Mouse (Mus musculus) heart, embryonic 13.5 days (tissue): ENCODE measurements around the gene Sde2. TPM values are rescaled to one million over a fixed set of nuclear protein-coding genes. Genes with fewer than 3 reads are reported as not detected.
"Not testable (repeated sequence)": the region's sequence is repeated elsewhere in the genome, so short reads cannot be mapped to it uniquely, and the experiment has no call there.

ENCODE experiments used
- ATAC-seq: fragments of 200-750 bp; cut with Nextera tagmentation; 2 replicates; pipeline ENCODE4 v1.8.0; 2017; ENCODE audit warnings: moderate TSS enrichment; ENCODE audit not compliant: insufficient number of reproducible peaks, low FRiP score, low TSS enrichment; ENCODE audit errors: extremely low read depth
- H3K27ac ChIP-seq: fragments of 300-500 bp; sonication (generic); replicated peaks from 2 replicates; pipeline ENCODE4 v1.5.1; 2015; ENCODE audit warnings: moderate library complexity, mild to moderate bottlenecking, inconsistent platforms
- H3K27me3 ChIP-seq: fragments of 300-500 bp; sonication (generic); replicated peaks from 2 replicates; pipeline ENCODE4 v1.6.1; 2015; ENCODE audit warnings: mild to moderate bottlenecking, inconsistent platforms
- H3K36me3 ChIP-seq: fragments of 300-500 bp; sonication (generic); 2 replicates; pipeline ENCODE4 v1.6.1; 2015; ENCODE audit warnings: mild to moderate bottlenecking, inconsistent platforms
- H3K4me1 ChIP-seq: fragments of 300-500 bp; sonication (generic); 2 replicates; pipeline ENCODE4 v1.6.1; 2015; ENCODE audit warnings: inconsistent platforms
- H3K4me2 ChIP-seq: fragments of 300-500 bp; sonication (generic); 2 replicates; pipeline ENCODE4 v1.6.1; 2015; ENCODE audit warnings: inconsistent platforms, mild to moderate bottlenecking, moderate library complexity
- H3K4me3 ChIP-seq: fragments of 300-500 bp; sonication (generic); 2 replicates; pipeline ENCODE4 v1.5.1; 2015; ENCODE audit warnings: moderate library complexity, mild to moderate bottlenecking, inconsistent platforms
- H3K9ac ChIP-seq: fragments of 300-500 bp; sonication (generic); 2 replicates; pipeline ENCODE4 v1.6.1; 2015; ENCODE audit warnings: inconsistent platforms, mild to moderate bottlenecking, moderate library complexity
- H3K9me3 ChIP-seq: fragments of 300-500 bp; sonication (generic); 2 replicates; pipeline ENCODE4 v1.6.1; 2016; ENCODE audit warnings: inconsistent platforms
- WGBS: fragments of 180-500 bp; shearing (Covaris S2); methylation state at CpG from one replicate; pipeline ENCODE4 v1.1.7; 2015; ENCODE audit warnings: mixed read lengths; 5-methylcytosine and 5-hydroxymethylcytosine counted together
- polyA plus RNA-seq: library from polyadenylated mRNA; unstranded; fragments of >200 nt; fragmentation: Nextera tagmentation; extraction: Ambion mirVana; gene quantifications from 2 replicates; pipeline ENCODE4 v1.2.1, GENCODE M21; 2015

Gene Sde2
- polyA plus RNA-seq, 1 experiment from 2014 or later = 22.0 TPM

DNA sequence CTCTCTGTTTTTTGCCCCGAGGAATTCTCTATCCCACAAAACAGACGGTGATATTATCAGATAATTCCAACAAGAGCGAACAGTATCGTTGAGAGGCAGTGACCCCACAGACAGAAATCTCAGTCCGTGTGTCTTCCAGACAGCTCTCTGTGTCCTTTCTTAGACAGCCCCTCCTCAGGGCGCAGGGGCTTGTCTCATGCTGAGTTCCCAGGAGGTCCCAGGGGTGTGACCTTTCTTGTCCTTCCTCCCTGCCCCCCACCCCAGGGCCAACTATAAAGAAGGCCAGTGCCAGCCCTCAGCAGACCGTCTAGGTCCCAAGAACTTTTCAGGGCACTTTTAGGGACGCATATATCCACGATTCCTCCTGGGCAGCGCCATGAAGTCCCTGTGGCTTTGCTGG lies 41.9 kb downstream of the Sde2 start, which contains the start of gene Lefty2:
Gene Lefty2 (plus strand): TSS at position 301 of the 400 bp plus-strand sequence.
- 35% methylated on average over 10 of the region's 10 CpGs for WGBS
- ATAC-seq = no peak
- no peak within 1 kb of the TSS for H3K4me3 ChIP-seq
- H3K27me3 ChIP-seq = peaks cover 53% of the 10 kb centered on the region
- no peak within 1 kb of the TSS for H3K9ac ChIP-seq
- peak within 1 kb of the TSS; percentile 63; the same call in 1 of the 2 replicates for H3K4me2 ChIP-seq
- H3K4me1 ChIP-seq = peaks cover 27% of the 10 kb centered on the region
- no peak within 1 kb of the TSS for H3K27ac ChIP-seq
- no peaks in the 10 kb centered on the region for H3K9me3 ChIP-seq
- H3K36me3 ChIP-seq = no peaks in the 10 kb centered on the region

DNA sequence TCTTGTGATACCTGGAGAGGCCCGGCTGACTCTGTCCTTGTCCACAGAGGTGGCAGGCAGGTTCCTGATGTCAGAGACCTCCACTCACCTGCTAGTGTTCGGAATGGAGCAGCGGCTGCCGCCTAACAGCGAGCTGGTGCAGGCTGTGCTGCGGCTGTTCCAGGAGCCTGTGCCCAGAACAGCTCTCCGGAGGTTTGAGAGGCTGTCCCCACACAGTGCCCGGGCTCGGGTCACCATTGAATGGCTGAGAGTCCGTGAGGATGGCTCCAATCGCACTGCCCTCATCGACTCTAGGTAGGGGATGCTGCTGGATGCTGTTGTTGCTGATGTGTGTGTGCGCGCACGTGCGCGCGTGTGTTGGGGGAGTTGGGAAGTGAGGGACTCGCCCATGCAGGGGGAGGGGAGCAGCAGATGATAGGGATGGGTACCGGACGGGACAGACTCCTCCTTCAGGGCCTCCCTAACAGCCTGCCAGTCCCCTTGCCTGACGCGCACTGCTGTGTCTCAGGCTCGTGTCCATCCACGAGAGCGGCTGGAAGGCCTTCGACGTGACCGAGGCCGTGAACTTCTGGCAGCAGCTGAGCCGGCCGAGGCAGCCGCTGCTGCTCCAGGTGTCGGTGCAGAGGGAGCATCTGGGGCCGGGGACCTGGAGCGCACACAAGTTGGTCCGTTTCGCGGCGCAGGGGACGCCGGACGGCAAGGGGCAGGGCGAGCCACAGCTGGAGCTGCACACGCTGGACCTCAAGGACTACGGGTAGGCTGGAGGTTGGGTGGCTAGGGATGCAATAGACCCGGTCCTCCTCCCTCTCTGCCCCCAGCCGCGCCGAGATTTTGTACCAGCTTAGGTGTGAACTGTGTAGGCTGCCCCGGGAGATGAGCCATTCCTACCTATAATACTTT lies 43.4 kb downstream of the Sde2 start:
- H3K4me1 ChIP-seq = peaks cover 13% of the 10 kb centered on the region
- WGBS = 4% methylated on average over 46 of the region's 51 CpGs
- H3K27ac ChIP-seq, H3K36me3 ChIP-seq, ATAC-seq, H3K9ac ChIP-seq, H3K9me3 ChIP-seq: not testable (repeated sequence)
- peak overlapping the region; percentile 63 for H3K4me2 ChIP-seq
- peaks cover 50% of the 10 kb centered on the region for H3K27me3 ChIP-seq
- peak overlapping the region; percentile 38 for H3K4me3 ChIP-seq

DNA sequence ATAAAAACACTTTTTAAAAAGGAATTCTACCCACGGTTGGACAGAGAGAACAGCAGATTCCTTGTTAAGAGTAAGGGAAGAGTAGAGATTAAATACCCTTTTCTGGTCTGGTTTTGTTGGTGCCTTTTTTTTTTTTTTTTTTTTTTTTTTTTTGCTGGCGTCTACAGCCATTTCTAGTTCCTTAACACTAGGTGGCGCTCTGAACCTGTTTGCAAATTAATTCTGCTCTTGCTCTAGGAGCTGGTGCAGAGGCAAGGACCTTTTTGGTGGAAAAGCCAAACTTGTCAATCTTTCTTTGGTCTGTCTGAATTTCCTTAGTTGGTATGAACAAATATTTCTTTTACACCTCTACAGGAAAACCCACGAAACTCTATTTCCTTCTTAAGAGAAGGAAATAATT lies 50.2 kb downstream of the Sde2 start:
- no peaks in the 10 kb centered on the region for H3K9me3 ChIP-seq
- 0 out of 2 replicates have a peak, but pooled peaks cover 5% of the 10 kb centered on the region for H3K27me3 ChIP-seq
- no peak overlapping the region for H3K27ac ChIP-seq
- no peak for ATAC-seq
- peaks cover 20% of the 10 kb centered on the region for H3K4me1 ChIP-seq
- no peak overlapping the region for H3K4me3 ChIP-seq
- H3K9ac ChIP-seq = 0 out of 2 replicates have a peak overlapping the region, but pooled peaks have one; percentile 24
- H3K36me3 ChIP-seq = peaks cover 6% of the 10 kb centered on the region
- no peak overlapping the region for H3K4me2 ChIP-seq
- WGBS = 2% methylated on average over 4 of the region's 4 CpGs

DNA sequence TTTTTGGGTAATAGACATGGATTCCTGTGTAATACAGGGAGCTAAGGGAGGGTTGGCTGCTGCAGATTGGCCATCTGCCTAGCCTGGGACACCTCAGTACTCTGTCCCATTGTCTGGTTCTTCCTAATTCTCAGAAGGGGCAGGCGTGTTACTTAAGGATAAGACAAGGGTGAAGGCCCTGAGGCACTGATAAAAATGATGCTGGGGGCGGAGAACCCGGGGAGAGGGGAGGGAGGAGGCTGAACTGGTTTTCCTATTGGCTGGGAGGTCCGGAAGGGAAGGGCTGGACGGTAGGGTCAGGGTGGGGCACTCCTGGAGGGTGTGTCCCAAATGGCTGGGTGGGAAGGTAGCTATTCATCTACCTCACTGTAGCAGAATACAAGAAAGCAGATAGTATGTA lies 52.0 kb downstream of the Sde2 start:
- Histone ChIP-seq H3K27me3 (0 out of 2 replicates have a peak, but pooled peaks cover under 1% of the 10 kb centered on the region), H3K9me3 (no peaks in the 10 kb centered on the region), H3K27ac (no peak overlapping the region), H3K4me3 (no peak overlapping the region), H3K36me3 (peaks cover 24% of the 10 kb centered on the region), H3K4me2 (peak overlapping the region; percentile 96), H3K4me1 (peaks cover 20% of the 10 kb centered on the region), H3K9ac (no peak overlapping the region)
- WGBS = 16% methylated on average over 5 of the region's 5 CpGs
- peak; percentile 51 for ATAC-seq

DNA sequence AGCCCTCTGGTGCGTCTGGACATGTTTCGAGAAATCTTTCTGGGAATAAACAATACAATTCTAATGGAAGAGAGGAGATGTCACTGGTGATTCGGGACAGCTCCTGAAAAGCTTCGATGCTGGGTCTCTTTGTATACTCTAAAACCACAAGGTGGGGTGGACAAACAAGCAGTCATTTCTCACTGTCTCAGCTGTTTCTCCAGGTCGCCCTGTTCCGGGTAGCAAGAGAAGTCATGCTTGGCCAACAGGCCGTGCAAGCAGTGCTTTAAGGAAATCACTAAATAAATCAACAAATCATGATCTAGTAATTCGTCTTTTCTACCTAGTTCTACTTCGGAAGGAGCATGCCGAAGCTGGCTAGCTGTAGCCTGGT lies 52.7 kb downstream of the Sde2 start:
- H3K36me3 ChIP-seq = peaks cover 31% of the 10 kb centered on the region
- ATAC-seq = no peak
- peak overlapping the region; percentile 95 for H3K9ac ChIP-seq
- H3K9me3 ChIP-seq = no peaks in the 10 kb centered on the region
- 33% methylated on average over 10 of the region's 10 CpGs for WGBS
- peaks cover 20% of the 10 kb centered on the region for H3K4me1 ChIP-seq
- peak overlapping the region; percentile 94 for H3K4me3 ChIP-seq
- H3K27me3 ChIP-seq = no peaks in the 10 kb centered on the region
- peak overlapping the region; percentile 82 for H3K27ac ChIP-seq
- peak overlapping the region; percentile 96 for H3K4me2 ChIP-seq

DNA sequence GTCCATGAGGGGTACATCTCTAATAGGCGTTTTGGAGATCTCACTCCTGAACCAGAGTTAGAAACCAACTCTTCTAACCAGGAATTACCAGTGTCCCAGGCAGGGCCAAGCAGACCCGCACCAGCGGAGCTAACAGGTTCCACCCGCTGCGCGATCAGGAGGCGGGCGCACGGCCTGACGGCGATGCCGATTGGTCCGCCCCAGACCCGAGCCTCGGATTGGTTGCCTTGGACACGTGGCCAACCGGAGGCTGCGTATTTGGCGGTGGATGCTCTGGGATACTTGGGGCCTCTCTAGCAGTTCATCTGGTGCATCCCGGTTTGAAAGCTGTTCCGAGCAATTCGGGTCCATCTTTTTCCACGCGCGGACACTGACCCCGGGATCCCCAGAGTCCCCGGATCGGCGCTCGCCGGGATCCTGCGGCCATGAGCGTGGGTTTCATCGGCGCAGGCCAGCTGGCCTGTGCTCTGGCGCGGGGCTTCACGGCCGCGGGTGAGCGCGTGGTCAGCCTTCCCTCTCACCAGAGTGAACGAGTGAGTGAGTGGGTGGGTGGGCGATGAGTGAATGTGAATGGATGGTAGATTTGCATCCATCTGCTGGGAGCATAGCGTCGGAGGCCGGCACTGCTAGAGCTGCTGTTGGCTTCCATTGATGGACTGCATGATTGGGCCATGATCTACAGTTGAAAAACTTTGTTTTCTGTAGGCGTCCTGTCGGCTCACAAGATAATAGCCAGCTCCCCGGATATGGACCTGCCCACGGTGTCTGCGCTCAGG lies 53.3 kb downstream of the Sde2 start, which contains the start of gene Pycr2:
Gene Pycr2 (plus strand): TSS at position 255 of the 776 bp plus-strand sequence.
- under 1% methylated on average over 52 of the region's 52 CpGs for WGBS
- peak within 1 kb of the TSS; percentile 84 for H3K27ac ChIP-seq
- peaks cover 20% of the 10 kb centered on the region for H3K4me1 ChIP-seq
- H3K4me3 ChIP-seq = peak within 1 kb of the TSS; percentile 94
- ATAC-seq = peak; percentile 95
- peaks cover 36% of the 10 kb centered on the region for H3K36me3 ChIP-seq
- H3K9me3 ChIP-seq = no peaks in the 10 kb centered on the region
- no peaks in the 10 kb centered on the region for H3K27me3 ChIP-seq
- H3K9ac ChIP-seq = peak within 1 kb of the TSS; percentile 95
- H3K4me2 ChIP-seq = peak within 1 kb of the TSS; percentile 96

DNA sequence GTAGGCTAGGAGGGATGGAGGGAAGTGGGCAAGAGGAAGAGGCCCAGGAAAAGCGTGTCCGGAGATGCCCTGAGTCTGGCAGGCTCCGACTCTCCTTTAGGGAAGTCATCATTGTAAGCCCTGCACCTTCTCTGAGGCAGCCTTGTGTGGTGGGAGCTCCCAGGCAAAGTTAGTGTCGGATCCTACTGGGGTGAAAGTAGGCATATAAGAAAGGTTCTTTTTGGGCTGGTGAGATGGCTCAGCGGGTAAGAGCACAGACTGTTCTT lies 53.8 kb downstream of the Sde2 start:
- H3K9ac ChIP-seq = peak overlapping the region; percentile 95
- WGBS = 3% methylated on average over 5 of the region's 5 CpGs
- H3K9me3 ChIP-seq = no peaks in the 10 kb centered on the region
- peak overlapping the region; percentile 84 for H3K27ac ChIP-seq
- H3K27me3 ChIP-seq = no peaks in the 10 kb centered on the region
- H3K36me3 ChIP-seq = peaks cover 36% of the 10 kb centered on the region
- ATAC-seq = no peak
- H3K4me1 ChIP-seq = peaks cover 20% of the 10 kb centered on the region
- peak overlapping the region; percentile 96 for H3K4me2 ChIP-seq
- peak overlapping the region; percentile 94 for H3K4me3 ChIP-seq

DNA sequence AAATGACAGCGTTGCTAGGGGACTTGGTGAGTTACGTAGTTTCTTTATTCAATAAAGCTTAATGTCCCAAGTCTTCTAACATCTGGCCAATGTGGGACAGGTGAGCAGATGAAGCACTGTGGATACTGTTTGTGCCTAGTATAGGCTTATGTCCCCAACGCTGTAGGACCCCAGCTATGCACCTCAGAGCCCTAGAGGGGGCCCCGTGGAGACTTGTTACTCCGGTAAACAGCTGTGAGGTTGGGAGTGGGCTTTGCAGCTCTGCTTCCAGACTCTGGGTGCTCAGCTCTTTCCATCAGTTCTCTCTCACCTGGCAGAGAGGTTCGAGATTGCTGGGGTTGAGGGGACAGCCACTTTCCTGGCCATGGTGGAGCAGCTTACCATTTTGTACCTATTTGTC lies 54.4 kb downstream of the Sde2 start:
- H3K27me3 ChIP-seq = no peaks in the 10 kb centered on the region
- H3K4me2 ChIP-seq = peak overlapping the region; percentile 96
- peak overlapping the region; percentile 94 for H3K4me3 ChIP-seq
- peaks cover 36% of the 10 kb centered on the region for H3K36me3 ChIP-seq
- no peak overlapping the region for H3K27ac ChIP-seq
- H3K9me3 ChIP-seq = no peaks in the 10 kb centered on the region
- WGBS = 59% methylated on average over 6 of the region's 6 CpGs
- no peak for ATAC-seq
- peak overlapping the region; percentile 95 for H3K9ac ChIP-seq
- H3K4me1 ChIP-seq = peaks cover 20% of the 10 kb centered on the region

DNA sequence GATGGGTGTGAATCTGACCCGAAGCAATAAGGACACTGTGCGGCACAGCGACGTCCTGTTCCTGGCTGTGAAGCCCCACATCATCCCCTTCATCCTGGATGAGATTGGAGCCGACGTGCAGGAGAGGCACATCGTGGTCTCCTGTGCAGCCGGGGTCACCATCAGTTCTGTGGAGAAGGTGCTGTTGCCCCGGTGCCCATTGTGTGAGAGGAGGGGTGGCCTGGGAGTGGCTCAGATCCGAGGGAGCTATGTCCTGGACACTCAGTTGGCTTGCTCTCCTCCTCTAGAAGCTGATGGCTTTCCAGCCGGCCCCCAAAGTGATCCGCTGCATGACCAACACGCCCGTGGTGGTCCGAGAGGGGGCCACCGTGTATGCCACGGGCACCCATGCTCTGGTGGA lies 54.9 kb downstream of the Sde2 start:
- 88% methylated on average over 17 of the region's 17 CpGs for WGBS
- peak overlapping the region; percentile 94 for H3K4me3 ChIP-seq

DNA sequence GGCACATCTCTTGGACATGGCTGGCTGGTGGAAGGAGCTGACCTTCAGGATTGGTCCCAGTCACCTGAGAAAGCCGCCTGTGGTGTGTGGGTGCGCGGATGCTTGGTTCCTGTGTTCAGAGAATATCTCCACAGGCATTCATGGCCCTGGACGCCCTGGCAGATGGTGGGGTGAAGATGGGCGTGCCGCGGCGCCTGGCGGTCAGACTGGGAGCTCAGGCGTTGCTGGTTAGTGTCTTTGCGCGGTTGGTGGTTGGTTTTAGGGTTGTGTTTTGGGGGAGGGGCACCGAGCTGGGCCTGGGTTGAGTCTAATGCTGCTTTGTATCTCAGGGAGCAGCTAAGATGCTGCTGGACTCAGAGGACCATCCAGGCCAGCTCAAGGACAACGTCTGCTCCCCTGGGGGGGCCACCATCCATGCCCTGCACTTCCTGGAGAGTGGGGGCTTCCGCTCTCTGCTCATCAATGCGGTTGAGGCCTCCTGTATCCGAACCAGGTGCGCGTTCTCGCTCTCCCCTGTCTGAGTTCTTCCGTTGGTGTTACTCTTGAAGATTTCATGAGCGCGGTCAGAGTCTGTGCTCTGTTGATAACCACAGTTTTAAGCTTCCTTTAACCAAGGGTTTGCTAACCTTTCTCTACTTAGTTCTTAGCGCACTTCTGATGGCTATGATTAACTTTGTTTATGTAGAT lies 55.7 kb downstream of the Sde2 start:
- Histone ChIP-seq H3K9me3 (no peaks in the 10 kb centered on the region), H3K4me3 (peak overlapping the region; percentile 94), H3K4me1 (peaks cover 23% of the 10 kb centered on the region), H3K4me2 (peak overlapping the region; percentile 96), H3K27me3 (no peaks in the 10 kb centered on the region), H3K36me3 (peaks cover 36% of the 10 kb centered on the region), H3K9ac (no peak overlapping the region), H3K27ac (no peak overlapping the region)
- WGBS = 85% methylated on average over 24 of the region's 24 CpGs
- no peak for ATAC-seq

More for the DNA sequence above, 54.9 kb downstream of the Sde2 start:
- Histone ChIP-seq H3K27me3 (no peaks in the 10 kb centered on the region), H3K4me1 (peaks cover 20% of the 10 kb centered on the region), H3K9ac (peak overlapping the region; percentile 95), H3K4me2 (peak overlapping the region; percentile 96), H3K9me3 (no peaks in the 10 kb centered on the region), H3K36me3 (peaks cover 36% of the 10 kb centered on the region), H3K27ac (no peak overlapping the region)
- no peak for ATAC-seq

DNA sequence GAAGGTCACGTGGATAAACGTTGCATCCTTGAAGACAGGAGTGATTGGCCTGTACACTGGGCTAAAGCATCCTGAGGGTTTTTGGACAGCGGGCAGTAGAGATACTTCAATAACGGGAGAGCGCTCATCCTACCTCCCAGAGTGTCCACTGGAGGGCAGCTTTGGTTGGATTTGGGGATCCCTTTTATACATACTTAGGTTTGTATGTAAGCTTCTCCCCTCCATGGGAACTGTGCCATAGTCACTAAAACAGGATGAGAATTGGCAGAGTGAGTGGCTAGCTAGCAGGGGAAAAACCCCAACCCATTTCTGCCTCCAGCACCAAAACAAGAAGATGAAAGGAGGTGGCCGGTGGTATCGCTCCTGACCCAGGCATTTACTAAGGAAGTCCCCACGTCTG lies 60.2 kb downstream of the Sde2 start:
- Histone ChIP-seq H3K4me3 (no peak overlapping the region), H3K27me3 (peaks cover 6% of the 10 kb centered on the region; the same call in 1 of the 2 replicates), H3K9ac (no peak overlapping the region), H3K36me3 (peaks cover 29% of the 10 kb centered on the region), H3K9me3 (no peaks in the 10 kb centered on the region), H3K27ac (no peak overlapping the region), H3K4me2 (peak overlapping the region; percentile 51), H3K4me1 (peaks cover 15% of the 10 kb centered on the region)
- WGBS = 39% methylated on average over 8 of the region's 8 CpGs
- no peak for ATAC-seq
